Mouse (Mus musculus) gastrocnemius, postnatal 36 days (tissue): ENCODE results near the gene Tmem266. TPM values are rescaled to one million over a fixed set of nuclear protein-coding genes. Genes with fewer than 3 reads are reported as not detected.

ENCODE experiments used
- DNase-seq, 2 experiments: peaks; one replicate each; pipeline ENCODE4 v3.0.0; 2022
- intact Hi-C: fragments of 180-260 bp; cut with DNase I; formaldehyde crosslinking; loops from one replicate; pipeline ENCODE4 v1.15.1; 2025
- total RNA-seq, 2 experiments: library from RNA; stranded (reverse); gene quantifications; 2 replicates each; pipeline ENCODE4 v1.2.3; 2021

Gene Tmem266
- total RNA-seq, 2 experiments from 2014 or later, result 1.2 to 1.7 TPM

GRCm38 (mm10) chr9:55328151-55328918 is 1.6 kb downstream of the Tmem266 start:
- intact Hi-C loops, result loop anchor here (5.0 kb wide), 1 partner anchor 64 kb away; no protein-coding TSS in a partner anchor
- no peak for DNase-seq

GRCm38 (mm10) chr9:55329401-55329800 is 2.7 kb downstream of the Tmem266 start:
- no peak for DNase-seq
- intact Hi-C loops, result loop anchor here (5.0 kb wide), 1 partner anchor 63 kb away; no protein-coding TSS in a partner anchor

- intact Hi-C loops, result no loop called here
- DNase-seq, result no peak
Observed at GRCm38 (mm10) chr9:55332476-55332875, 5.8 kb downstream of the Tmem266 start.

- DNase-seq, result no peak
- intact Hi-C loops, result no loop called here
Observed at GRCm38 (mm10) chr9:55332949-55333348, 6.2 kb downstream of the Tmem266 start.

GRCm38 (mm10) chr9:55344165-55344564 is 17.5 kb downstream of the Tmem266 start:
- intact Hi-C loops, result no loop called here
- no peak for DNase-seq

- DNase-seq, result no peak
- intact Hi-C loops, result no loop called here
Observed at GRCm38 (mm10) chr9:55345332-55345731, 18.6 kb downstream of the Tmem266 start.

DNA sequence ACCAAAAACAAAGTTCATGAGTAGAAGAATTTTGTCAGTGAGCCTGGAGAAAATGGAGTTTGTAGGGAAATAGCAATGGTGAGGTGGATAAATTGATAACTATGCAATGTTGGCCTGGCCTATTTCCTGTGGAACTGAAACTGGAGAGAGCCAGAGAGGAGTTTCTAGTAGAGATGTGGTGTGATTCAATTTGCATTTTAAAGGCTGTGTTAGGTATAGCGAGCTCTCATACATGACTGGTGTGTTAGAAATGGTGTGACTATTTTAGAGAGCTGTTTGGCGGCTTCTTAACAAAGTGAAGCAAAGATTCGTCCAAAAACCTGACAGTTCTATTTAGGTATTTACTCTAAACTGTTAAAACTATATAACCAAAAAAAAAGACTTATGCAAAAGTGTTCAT is 22.0 kb downstream of the Tmem266 start:
- no peak for DNase-seq
- intact Hi-C loops, result no loop called here

GRCm38 (mm10) chr9:55354686-55355085 is 28.0 kb downstream of the Tmem266 start:
- intact Hi-C loops, result no loop called here
- no peak for DNase-seq

DNA sequence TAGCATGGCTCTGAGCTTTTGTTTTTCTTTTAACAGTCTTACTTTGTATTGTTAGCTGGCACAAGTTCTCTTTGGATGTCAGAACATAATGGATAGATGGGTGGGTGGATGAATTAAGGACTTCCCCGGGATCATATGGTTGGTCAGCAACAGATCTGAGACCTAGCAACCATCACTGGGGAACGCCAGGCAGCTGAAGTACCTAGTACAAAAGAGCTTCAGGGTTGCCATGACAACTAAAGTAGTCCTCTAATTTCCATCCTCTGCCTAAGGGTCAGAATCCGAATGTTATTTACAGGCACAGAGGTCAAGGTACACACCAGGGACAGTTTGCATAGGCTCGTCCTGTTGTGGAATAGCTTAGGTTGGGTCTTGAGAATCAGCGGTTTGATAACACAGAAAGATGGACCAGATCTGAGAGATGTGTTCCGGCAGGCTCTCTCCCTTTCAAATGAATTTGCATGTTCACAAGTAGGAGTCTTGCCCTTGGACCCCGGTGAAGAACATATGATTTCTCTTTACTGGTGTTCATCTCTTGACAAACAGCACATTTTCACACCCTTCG is 28.6 kb downstream of the Tmem266 start:
- intact Hi-C loops, result no loop called here
- DNase-seq, result no peak

DNA sequence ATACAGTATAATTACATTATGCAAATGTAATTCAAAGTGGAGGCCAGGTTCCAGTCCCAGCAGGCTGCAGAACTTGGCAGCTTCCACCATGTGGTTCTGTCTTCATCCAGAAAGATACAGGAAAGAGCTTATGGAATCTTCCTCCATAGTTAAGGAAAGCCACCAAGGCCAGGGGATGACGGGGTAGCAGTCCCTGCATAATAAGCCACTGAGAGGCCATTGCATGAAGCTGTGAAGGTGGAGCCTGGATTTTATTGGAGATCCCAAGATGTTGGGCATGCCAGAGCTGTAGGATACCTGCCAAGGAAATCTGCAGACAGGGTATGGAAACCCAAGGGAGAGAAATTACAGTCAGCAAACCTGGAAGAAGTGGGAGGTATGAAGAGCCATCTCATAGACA is 30.5 kb downstream of the Tmem266 start:
- intact Hi-C loops, result no loop called here
- no peak for DNase-seq

DNA sequence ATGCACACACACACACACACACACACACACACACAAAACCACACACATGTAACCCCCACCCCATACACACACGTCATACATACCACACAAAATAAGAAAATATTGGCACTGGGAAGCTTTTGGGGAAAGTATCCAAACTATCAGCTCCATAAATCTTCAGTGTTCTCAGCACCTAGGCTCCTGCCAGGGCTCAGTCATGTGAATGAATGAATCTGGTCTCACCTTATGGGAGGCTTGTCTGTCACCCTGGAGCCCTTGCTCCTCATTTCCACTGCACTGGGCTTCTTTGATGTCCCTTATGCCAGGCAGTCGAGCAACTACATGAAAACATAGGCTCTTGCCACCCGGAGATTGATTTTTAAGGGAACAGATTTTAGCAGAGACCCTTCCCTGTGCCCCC is 33.7 kb downstream of the Tmem266 start:
- intact Hi-C loops, result no loop called here
- no peak for DNase-seq

GRCm38 (mm10) chr9:55360861-55361260 is 34.1 kb downstream of the Tmem266 start:
- intact Hi-C loops, result no loop called here
- DNase-seq, result no peak

- intact Hi-C loops, result no loop called here
- no peak for DNase-seq
Observed at GRCm38 (mm10) chr9:55361969-55362368, 35.3 kb downstream of the Tmem266 start.

DNA sequence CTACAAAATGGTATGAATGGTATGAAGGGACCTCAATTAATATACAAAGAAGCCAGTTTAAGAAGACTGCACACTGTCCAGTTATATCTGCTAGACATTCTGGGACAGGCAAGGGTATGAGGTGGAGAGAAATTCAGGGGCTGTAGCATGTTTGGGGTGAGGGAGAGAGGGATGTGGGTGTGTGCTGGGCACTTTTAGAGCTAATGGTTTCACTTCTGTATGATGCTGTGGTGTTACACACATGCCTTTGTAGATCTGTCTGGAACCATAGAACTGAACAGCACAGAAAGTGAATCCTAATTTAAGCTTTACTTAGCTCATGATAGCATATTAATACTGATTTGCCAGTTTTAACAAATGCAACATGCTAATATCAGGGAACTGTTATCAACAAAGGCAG is 37.0 kb downstream of the Tmem266 start:
- intact Hi-C loops, result no loop called here
- DNase-seq, result no peak

DNA sequence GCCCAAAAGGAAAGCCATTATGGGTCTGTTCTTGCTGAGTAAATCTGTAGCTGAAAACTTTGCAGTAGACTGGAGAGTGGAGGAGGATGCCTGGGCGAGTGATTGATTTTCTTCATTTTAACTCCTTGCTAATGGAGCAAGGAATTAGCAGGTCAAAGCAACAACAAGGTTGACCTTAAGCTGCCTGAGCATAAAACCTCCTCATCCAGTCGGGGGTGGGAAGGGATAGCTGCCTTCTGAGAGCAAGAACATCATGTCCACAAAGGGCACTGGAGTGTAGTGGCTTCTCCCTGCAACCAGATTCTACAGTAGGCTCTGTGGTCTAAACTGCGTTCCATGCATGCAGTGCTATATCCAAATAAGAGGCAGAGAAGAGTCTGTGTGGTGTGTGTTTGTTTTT is 41.3 kb downstream of the Tmem266 start:
- DNase-seq, result no peak
- intact Hi-C loops, result no loop called here

GRCm38 (mm10) chr9:55371908-55372307 is 45.2 kb downstream of the Tmem266 start:
- intact Hi-C loops, result no loop called here
- no peak for DNase-seq

- DNase-seq, result no peak
- intact Hi-C loops, result no loop called here
Observed at GRCm38 (mm10) chr9:55377603-55378250, 51.0 kb downstream of the Tmem266 start.

DNA sequence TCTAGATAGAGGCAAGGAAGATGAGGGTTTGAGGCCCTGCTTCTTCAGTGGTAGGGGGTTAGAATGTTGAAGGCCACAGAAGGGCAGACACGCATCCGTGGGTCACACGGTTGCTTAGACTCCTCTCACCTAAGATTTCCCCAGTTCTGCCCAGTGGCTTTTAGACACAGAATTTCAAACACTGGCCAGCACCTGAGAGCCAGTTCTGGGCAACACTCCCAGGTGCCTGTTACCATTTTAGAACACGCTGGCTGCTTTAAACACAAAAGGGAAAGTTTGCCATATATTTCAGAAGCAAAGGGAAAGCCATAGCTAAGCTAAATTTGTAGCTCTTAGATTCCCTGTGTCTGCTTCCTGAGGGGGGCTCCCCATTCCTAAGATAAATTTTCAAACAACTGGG is 54.7 kb downstream of the Tmem266 start:
- intact Hi-C loops, result no loop called here
- DNase-seq, result no peak

- no peak for DNase-seq
- intact Hi-C loops, result no loop called here
Observed at GRCm38 (mm10) chr9:55382441-55382840, 55.7 kb downstream of the Tmem266 start.

DNA sequence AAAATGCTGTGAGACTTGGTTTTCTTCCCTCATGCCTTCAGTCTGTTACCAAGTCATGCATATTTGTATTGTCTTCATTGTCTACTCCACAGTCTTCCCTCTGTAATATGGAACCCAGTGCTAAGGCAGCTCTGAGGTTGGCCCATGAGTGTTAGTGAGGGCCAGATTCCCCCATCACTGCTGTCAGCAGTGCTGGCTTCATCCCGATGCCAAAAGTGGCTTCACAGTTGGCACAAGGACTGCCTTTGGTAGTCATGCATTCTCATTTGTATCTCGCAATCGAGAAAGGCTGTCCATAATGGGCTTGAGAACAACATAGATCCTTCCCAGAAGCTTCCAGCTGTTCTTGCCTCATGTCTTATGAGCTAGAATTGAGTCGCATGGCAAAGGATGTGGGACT is 59.4 kb downstream of the Tmem266 start:
- intact Hi-C loops, result no loop called here
- no peak for DNase-seq

DNA sequence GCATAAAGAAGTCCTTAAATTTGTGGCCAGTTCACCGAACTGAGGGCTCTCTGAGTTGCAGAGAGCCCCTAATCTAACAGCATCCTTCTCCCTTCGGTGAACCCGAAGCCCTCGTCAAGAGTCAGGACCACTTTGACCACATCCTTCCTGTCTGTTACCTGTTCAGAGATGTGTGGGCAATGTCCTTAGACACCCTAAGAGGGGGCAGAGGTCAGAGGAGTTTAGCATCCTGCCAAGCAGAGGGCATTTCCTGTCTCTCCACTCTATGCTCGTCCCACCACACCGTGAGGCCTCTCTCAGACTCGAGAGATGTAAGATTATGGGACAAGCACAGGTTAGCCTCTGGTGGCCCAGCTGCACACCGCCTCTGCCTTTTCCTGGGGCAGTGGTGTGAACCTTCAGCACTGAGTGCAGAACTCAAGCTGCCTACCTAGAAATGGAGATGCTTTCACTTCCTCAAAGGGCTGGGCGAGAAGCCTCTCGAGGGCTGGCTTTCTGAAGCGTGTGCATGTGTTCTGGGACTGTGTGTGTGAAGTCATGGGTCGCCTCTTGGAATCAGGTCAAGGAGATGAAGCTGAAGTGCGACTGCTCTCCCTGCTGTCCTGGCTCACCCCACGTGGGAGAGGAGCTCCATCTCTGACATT is 61.3 kb downstream of the Tmem266 start:
- intact Hi-C loops, result no loop called here
- no peak for DNase-seq
